Mouse (Mus musculus) mouse embryonic stem cell (cell line): ENCODE measurements around the gene Eme1.
"Not testable (repeated sequence)": the region's sequence is repeated elsewhere in the genome, so short reads cannot be mapped to it uniquely, and the experiment has no call there.

Source experiments
- in situ Hi-C, 2 experiments: fragments of 300-500 bp; cut with MboI; formaldehyde crosslinking; loops; 1 replicate in 1 of 2; 3 replicates in 1 of 2; pipeline ENCODE4 v1.14.3; 2019 to 2020; ENCODE audit warnings: low sequenced_read_pairs in 2 of 2, low pct_unique_long_range_greater_than_20kb in 1 of 2, mixed read lengths in 1 of 2; ENCODE audit not compliant: unreplicated experiment in 1 of 2

The Eme1 gene

GRCm38 (mm10) chr11:94653663-94654436, at the start of gene Eme1, which contains the start of gene Mrpl27:
TSS of gene Eme1 (minus strand) at chr11:94653964.
TSS of gene Mrpl27 (plus strand) at chr11:94653767.
- in situ Hi-C loops: no loop called here

- in situ Hi-C loops: no loop called here
Observed at GRCm38 (mm10) chr11:94702216-94702610, 48.4 kb upstream of the Eme1 start.

GRCm38 (mm10) chr11:94701401-94702215, 47.8 kb upstream of the Eme1 start:
- in situ Hi-C loops: no loop called here

GRCm38 (mm10) chr11:94699399-94699798, 45.6 kb upstream of the Eme1 start:
- in situ Hi-C loops: no loop called here

- in situ Hi-C loops: no loop called here
Observed at GRCm38 (mm10) chr11:94697703-94698464, 44.1 kb upstream of the Eme1 start.

- in situ Hi-C loops: no loop called here
Observed at GRCm38 (mm10) chr11:94697140-94697539, 43.4 kb upstream of the Eme1 start.

GRCm38 (mm10) chr11:94695508-94695907, 41.7 kb upstream of the Eme1 start:
- in situ Hi-C loops: no loop called here

- in situ Hi-C loops: not testable (repeated sequence)
Observed at GRCm38 (mm10) chr11:94692502-94692901, 38.7 kb upstream of the Eme1 start.

GRCm38 (mm10) chr11:94687178-94687577, 33.4 kb upstream of the Eme1 start:
- in situ Hi-C loops: no loop called here

GRCm38 (mm10) chr11:94682427-94682826, 28.7 kb upstream of the Eme1 start:
- in situ Hi-C loops: no loop called here

- in situ Hi-C loops: no loop called here
Observed at GRCm38 (mm10) chr11:94681640-94682039, 27.9 kb upstream of the Eme1 start.

- in situ Hi-C loops: no loop called here
Observed at GRCm38 (mm10) chr11:94680639-94681038, 26.9 kb upstream of the Eme1 start.

- in situ Hi-C loops: no loop called here
Observed at GRCm38 (mm10) chr11:94677607-94678145, 23.9 kb upstream of the Eme1 start.

- in situ Hi-C loops: no loop called here
Observed at GRCm38 (mm10) chr11:94676754-94677606, 23.2 kb upstream of the Eme1 start, which contains the start of gene Xylt2. TSS of gene Xylt2 (minus strand) at chr11:94677515.

- in situ Hi-C loops: no loop called here
Observed at GRCm38 (mm10) chr11:94676308-94676707, 22.5 kb upstream of the Eme1 start.

- in situ Hi-C loops: no loop called here
Observed at GRCm38 (mm10) chr11:94675446-94675845, 21.7 kb upstream of the Eme1 start.

- in situ Hi-C loops: no loop called here
Observed at GRCm38 (mm10) chr11:94674984-94675383, 21.2 kb upstream of the Eme1 start.

GRCm38 (mm10) chr11:94665281-94665680, 11.5 kb upstream of the Eme1 start:
- in situ Hi-C loops: no loop called here
